Mouse (Mus musculus): ENCODE results near the gene Acox3. TPM values are rescaled to one million over a fixed set of nuclear protein-coding genes. Genes with fewer than 3 reads are reported as not detected.
A peak's percentile ranks its signal among the peaks of the same experiment; 100 is the strongest.

Acox3 gene
- total RNA-seq (2021): 10 to 100 TPM; 13.1 to 17.0 TPM
- long read RNA-seq, experiment 1, partial matches to known transcripts: 1 of 5 reads
- long read RNA-seq, experiment 1, other reads (novel, unspliced or antisense): 3 of 5 reads
- long read RNA-seq, experiment 2, partial matches to known transcripts: 6 of 10 reads
- long read RNA-seq, experiment 2, other reads (novel, unspliced or antisense): 2 of 10 reads

- peak; percentile 91 to 96 for DNase-seq (ENCODE audit: low spot score in 2 of 2)
These were observed at the start of gene Acox3 for GRCm38 (mm10) chr5:35582445-35583220. Gene Acox3 (plus strand): TSS chr5:35583040.

- DNase-seq (ENCODE audit: low spot score in 2 of 2): no peak
These were observed 46.6 kb upstream of the Acox3 start for GRCm38 (mm10) chr5:35536271-35536670.

GRCm38 (mm10) chr5:35537474-35537873 lies 45.4 kb upstream of the Acox3 start:
- no peak for DNase-seq (ENCODE audit: low spot score in 2 of 2)

- peak in 1 of 2 experiments; percentile 50 for DNase-seq (ENCODE audit: low spot score in 2 of 2)
These were observed 44.8 kb upstream of the Acox3 start for GRCm38 (mm10) chr5:35538022-35538421.

GRCm38 (mm10) chr5:35539576-35539975 lies 43.3 kb upstream of the Acox3 start:
- DNase-seq (ENCODE audit: low spot score in 2 of 2): no peak

- DNase-seq (ENCODE audit: low spot score in 2 of 2): no peak
These were observed 42.3 kb upstream of the Acox3 start for GRCm38 (mm10) chr5:35540555-35540954.

GRCm38 (mm10) chr5:35541059-35541790 lies 41.6 kb upstream of the Acox3 start:
- DNase-seq (ENCODE audit: low spot score in 2 of 2): no peak

GRCm38 (mm10) chr5:35546127-35546526 lies 36.7 kb upstream of the Acox3 start:
- no peak for DNase-seq (ENCODE audit: low spot score in 2 of 2)

- DNase-seq (ENCODE audit: low spot score in 2 of 2): peak in 1 of 2 experiments; percentile 54
These were observed 30.7 kb upstream of the Acox3 start for GRCm38 (mm10) chr5:35551855-35552837.

GRCm38 (mm10) chr5:35552838-35553539 lies 29.9 kb upstream of the Acox3 start:
- DNase-seq (ENCODE audit: low spot score in 2 of 2): no peak

- no peak for DNase-seq (ENCODE audit: low spot score in 2 of 2)
These were observed 26.4 kb upstream of the Acox3 start for GRCm38 (mm10) chr5:35556393-35556792.

- no peak for DNase-seq (ENCODE audit: low spot score in 2 of 2)
These were observed 24.8 kb upstream of the Acox3 start for GRCm38 (mm10) chr5:35557946-35558621.

GRCm38 (mm10) chr5:35559447-35559846 lies 23.4 kb upstream of the Acox3 start:
- no peak for DNase-seq (ENCODE audit: low spot score in 2 of 2)

- no peak for DNase-seq (ENCODE audit: low spot score in 2 of 2)
These were observed 20.2 kb upstream of the Acox3 start for GRCm38 (mm10) chr5:35562616-35563015.

GRCm38 (mm10) chr5:35563449-35563848 lies 19.4 kb upstream of the Acox3 start:
- DNase-seq (ENCODE audit: low spot score in 2 of 2): peak; percentile 74 to 84

- DNase-seq (ENCODE audit: low spot score in 2 of 2): no peak
These were observed 17.6 kb upstream of the Acox3 start for GRCm38 (mm10) chr5:35565217-35565616.

GRCm38 (mm10) chr5:35566632-35567031 lies 16.2 kb upstream of the Acox3 start:
- DNase-seq (ENCODE audit: low spot score in 2 of 2): no peak

GRCm38 (mm10) chr5:35571546-35571945 lies 11.3 kb upstream of the Acox3 start:
- DNase-seq (ENCODE audit: low spot score in 2 of 2): no peak

Data from gastrocnemius, postnatal 4 days (tissue).